Mouse (Mus musculus) frontal cortex, postnatal 14 days (tissue): ENCODE data around the gene Abca2.

Experiments used
- DNase-seq, 2 experiments: peaks; one replicate each; pipeline ENCODE4 v3.0.0; 2022; ENCODE audit warnings: low spot score in 2 of 2

The Abca2 gene

DNA sequence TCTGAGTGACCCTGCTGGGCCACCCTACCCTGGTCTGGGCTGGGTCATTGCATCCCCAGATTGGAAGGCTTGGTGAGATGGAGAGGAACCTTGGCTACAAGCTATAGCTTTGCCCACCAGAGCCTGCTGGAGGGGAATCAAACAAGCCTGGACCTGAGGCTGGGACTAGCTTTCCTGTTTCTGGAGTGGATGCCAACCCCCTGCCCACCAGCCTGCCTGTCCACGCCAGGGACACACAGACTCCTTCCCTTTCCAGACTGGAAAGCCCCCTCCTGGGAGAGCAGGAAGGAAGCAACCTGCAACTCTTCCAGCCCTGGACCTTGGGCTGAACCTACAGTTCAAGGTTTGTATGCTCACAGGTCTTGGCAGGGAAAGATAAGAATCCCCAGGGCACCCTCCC is 4.9 kb upstream of the Abca2 start:
- DNase-seq, result no peak

DNA sequence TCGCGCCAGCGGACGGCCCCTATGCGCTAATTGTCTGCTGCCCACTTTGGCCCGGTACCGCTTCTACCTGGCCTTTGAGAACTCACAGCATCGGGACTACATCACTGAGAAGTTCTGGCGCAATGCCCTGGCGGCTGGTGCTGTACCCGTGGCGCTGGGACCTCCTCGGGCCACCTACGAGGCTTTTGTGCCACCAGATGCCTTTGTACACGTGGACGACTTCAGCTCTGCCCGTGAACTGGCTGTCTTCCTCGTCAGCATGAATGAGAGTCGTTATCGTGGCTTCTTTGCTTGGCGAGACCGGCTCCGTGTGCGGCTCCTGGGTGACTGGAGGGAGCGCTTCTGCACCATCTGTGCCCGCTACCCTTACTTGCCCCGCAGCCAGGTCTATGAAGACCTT is 3.0 kb upstream of the Abca2 start:
- DNase-seq, result no peak

DNA sequence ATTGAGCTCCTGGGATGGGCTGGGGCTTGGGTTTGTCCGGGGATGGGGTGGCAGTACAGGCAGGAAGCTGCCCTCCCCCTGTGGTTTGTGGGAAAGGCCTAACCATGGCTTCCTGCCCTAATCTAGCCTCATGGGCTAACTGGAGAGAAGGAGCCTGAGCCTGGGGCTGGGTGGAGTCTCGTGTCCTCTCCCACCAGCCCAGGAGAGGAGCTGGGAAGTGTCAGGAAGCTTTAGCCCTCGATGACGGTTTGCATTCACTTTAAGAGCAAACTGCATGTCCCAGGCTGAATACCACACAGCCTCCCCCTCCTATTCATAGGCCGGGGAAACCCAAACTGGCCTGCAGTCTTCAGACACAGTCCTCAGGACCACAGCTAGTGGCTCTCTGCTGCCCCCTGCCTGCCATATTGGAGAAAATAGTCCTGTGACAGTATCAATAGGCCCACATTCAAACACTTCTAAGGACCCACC is 1.7 kb upstream of the Abca2 start:
- DNase-seq, result peak in 1 of 2 experiments; percentile 53

DNA sequence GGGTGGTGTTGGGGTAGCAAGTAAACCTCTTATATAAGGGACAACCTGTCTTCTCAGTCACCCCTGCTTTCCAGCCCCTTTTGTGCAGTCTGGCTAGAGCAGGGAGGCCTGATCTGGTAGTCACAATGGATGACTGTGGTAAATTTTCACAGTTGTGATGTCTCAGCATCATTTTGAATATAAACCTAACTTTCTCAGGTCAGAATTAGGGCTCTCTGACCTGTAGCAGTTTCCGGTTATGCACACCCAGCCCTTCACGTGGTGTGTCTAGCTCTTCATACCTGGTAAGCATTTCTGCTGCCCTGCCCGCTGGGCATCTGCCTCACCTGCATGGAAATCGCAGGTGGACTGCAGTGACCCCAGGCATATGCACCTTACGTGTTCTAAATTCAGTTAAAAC is 1.2 kb upstream of the Abca2 start:
- no peak for DNase-seq

DNA sequence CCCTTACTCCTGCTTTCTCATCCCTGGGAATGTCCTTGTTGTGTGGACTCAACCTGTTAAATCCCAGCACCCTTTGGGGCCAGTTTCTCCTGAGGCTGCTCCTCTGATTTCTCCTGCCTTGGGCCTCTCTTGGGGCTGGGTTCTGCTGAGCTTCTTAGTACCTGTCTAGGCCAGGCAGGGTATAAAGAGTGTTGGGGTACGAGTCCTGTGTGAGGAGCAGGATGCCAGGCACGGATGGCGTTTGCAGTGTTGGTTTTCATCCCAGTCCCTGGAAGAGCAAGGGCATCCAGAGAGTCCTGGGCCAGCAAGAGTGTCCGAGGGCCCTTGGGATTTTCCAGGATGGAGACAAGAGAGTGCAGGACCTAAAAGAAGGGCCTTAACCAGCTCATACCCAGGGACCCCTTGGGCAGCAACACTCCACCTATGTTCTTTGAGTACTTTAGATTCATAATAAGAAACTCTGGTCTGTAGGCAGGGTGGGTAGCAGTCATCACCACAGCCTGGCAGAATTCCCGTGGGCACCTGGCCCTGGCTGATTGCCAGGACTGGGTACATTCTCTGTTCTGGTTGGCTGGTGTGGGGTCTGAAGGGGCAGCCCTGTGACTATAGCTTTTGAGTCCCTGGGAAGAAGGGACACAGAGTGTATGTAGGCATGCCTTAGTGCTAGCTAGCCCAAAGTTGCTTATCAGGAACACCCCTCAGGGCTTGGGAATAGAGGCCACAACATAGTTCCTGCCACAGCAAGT is 1.1 kb downstream of the Abca2 start:
- DNase-seq, result peak in 1 of 2 experiments; percentile 30

DNA sequence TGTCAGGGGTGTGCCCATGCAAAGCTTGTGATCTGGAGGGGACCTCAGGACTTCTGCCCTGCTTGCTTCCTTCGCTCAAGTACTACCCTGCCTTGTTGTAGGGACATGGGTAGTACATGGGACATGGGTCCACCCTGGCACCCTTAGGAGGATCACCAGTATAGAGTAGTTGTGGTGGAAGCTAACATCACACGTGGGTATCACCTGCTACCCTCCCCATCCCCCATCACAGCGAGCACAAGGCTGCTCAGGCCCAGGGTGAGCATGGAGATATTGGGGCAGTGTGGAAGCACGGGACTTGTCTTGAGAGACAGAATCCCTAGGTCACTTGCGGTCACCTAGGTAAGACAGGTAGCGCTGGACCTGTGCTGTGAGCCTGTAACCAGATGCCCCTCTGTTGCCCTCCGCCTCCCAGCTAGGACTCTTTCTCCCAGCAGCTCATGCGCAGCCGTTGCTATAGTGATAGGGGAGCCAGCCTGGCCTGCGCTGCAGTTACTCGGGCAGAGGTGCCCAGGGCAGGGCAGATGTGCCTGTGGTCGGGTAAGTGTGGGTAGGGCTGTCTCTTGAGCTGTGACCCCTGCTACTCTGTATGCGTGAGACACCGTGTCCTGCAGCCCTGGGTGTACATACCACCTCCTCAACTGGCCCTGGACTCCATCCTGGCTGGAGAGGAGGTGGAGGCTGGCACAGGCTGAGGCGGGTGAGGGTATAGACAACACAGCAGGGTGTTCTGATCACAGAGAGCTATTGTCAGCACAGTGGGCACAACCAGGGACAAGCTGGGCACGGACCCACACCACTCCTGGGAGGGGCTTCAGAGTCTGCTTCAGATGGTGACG is 2.1 kb downstream of the Abca2 start:
- no peak for DNase-seq

DNA sequence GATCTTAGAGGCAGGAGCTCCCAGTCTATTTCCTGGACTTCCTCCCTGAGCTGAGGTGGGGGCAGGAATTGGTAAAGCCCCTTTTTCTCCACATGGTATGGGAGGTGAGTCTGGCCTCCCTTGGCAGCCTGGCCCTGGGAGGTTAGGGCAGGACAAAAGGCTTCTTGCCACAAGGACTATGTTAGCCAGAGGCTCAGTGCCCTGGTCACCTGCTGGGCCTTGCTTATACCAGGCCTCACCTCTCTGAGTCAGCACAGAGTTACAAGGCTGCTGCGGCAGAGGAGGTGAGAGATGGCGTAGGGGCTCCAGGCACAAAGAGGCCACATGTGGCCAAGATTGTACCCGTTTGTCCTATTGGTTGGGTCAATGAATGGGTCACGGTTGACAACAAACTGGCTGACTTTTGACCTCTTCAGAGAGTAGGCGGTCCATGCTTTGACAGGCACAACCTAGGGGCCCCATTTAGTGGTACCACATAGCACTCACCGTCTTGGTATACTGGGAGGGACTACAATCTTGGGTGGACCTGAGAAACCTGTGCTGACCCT is 2.9 kb downstream of the Abca2 start:
- DNase-seq, result no peak

DNA sequence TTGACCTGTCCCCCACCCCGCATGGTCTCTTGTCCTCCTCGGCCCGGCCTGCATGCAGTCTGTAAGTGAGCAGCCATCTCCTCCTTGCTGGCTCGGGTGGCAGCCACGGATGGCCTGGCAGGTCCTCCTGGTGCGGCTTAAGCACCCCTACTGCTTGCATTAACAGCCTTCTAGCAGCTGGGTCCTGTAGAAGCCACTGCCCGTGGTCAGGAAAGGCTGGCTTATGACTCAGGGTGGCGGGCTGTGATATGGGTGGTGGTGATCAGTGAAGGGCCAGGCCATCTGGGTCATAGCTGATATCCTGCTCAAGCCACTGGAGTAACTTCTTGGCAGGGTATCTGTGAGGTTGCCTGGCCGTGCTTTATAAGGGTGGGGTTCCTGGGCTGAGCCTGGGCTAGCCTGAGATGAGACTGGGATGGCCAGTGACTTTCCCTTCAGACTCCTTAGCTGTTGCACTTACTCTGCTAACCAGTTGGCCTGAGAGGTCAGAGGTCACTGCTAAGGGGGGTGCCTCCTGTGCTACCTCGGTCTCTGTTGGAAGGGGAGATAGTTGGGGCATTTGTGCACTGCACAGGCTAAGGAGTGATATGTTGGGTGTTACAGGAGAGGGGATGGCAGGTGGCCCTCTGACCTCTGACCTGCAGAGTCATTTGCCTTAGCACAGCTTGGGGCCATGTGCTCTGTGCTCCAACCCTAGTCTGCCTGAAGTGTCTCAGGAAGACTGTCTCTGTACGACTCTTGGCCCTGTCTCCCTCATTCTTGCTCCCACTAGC is 4.0 kb downstream of the Abca2 start:
- DNase-seq, result no peak

DNA sequence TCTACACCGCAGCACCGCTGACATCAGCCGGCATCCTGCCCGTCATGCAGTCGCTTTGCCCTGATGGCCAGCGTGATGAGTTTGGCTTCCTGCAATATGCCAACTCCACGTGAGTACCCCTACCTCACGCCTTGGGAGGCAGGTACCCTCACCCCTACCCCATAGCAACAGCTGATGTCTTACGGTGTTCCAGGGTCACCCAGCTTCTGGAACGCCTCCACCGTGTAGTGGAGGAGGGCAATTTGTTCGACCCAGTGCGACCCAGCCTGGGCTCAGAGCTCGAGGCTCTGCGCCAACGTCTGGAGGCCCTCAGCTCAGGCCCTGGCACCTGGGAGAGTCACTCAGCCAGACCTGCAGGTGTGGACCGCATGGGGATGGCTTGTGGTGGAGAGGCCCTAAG is 4.6 kb downstream of the Abca2 start:
- DNase-seq, result no peak

DNA sequence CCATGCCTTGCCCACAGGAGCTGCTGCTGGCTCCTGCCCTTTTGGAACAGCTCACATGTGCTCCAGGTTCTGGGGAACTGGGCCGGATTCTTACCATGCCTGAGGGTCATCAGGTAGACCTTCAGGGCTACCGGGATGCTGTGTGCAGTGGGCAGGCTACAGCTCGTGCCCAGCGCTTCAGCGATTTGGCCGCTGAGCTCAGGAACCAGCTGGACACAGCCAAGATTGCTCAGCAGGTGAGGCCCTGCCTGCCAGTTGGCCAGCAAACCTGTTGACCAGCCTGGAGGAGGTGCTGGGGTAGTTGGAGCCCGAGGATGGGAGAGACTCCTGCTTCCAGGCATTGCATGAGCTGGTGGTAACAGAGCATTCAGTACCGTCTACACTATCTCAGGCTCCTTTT is 5.8 kb downstream of the Abca2 start:
- DNase-seq, result no peak

DNA sequence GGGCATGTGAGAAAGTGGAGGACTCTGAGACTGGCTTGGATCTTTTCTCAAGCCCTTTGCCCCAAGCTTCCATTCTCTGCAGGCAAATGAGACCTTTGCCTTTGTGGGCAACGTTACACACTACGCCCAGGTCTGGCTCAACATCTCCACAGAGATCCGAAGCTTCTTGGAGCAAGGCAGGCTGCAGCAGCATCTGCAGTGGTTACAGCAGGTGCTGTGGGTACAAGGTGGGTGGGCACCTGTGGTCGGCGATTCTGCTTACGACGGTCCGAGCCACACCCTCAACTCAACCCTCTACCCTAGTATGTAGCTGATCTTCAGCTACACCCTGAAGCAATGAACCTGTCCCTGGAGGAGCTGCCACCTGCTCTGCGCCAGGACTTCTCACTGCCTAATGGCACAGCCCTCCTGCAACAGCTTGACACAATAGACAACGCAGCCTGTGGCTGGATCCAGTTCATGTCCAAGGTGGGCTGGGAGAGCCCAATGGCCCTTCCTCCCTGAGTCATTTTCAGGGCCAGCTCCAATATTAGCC is 7.8 kb downstream of the Abca2 start:
- DNase-seq, result no peak

DNA sequence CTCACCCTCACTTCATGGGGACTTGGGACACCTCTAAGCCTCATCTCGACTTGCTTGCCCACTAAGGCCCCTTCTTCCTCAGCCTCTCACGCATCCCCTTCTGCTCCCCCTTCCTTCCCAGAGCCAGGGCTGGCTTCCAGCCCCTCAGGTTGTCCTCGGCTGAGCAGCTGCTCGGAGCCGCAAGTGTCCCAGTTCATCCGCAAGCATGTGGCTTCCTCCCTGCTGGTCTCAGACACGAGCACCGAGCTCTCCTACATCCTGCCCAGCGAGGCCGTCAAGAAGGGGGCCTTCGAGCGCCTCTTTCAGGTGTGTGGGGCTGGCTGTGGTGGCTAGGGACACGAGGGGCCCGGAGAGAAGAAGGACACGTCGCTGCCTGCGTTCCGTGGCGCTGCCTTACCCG is 12.6 kb downstream of the Abca2 start:
- no peak for DNase-seq

DNA sequence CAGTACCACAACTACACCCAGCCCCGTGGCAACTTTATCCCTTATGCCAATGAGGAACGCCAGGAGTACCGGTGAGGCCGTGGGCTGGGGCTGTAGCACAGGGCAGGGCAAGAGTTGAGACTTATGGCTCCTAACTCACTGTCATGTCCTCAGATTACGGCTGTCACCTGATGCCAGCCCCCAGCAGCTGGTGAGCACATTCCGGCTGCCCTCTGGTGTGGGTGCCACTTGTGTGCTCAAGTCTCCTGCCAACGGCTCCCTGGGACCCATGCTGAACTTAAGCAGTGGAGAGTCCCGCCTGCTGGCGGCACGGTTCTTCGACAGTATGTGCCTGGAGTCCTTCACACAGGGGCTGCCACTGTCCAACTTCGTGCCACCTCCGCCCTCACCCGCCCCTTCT is 14.2 kb downstream of the Abca2 start:
- DNase-seq, result no peak

DNA sequence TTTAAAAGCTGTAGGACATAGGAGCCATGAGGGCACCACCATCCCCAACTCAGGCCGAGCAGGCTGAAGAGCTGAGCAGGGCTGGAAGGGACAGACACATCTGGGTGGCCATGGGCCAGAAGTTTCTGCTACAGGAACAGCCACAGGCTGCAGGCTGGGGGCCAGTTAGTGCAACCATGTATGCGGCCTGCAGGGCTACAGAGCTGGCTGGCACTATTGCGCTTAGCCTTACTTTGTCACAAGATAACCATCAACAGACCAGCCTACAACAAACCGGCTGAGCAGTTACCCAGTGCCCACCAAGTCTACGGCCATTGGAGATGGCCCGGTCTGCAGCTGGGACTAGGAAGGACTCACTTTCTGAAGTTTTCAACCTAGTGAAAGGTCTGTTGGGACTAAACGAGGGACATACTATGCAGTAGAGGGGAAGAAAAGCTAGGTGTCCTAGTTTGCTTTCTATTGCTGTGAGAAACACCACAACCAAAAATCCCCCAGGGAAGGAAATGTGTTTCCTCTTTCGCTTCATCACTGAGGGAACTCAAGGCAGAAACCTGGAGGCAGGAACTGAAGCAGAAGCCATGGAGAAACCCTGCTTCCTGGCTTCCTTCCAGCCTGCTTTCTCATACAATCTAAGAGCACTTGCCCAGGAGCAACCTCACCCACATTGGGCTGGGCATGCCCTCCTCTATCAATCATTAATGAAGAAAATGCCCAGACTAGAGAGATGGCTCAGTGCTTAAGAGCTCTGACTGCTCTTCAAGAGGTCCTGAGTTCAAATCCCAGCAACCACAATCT is 22.5 kb downstream of the Abca2 start:
- DNase-seq, result no peak

DNA sequence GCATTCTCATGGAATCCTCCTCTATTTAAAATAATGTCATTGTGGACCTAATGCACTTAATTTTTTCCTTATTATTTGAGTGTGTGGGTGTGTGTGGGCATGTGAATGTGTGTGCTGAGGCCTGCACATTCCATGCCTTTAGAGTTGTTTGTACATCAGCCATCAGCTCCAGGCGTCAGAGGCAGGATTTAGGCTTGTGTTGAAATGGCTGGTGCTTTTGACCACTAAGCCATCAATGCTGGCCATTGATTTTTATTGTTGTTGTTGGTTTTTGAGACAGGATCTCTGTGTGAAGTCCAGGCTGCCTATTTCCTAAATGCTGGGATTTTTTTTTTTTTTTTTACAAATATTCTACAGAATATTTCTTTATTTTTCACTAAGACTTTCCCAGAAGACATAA is 24.4 kb downstream of the Abca2 start:
- DNase-seq, result no peak

DNA sequence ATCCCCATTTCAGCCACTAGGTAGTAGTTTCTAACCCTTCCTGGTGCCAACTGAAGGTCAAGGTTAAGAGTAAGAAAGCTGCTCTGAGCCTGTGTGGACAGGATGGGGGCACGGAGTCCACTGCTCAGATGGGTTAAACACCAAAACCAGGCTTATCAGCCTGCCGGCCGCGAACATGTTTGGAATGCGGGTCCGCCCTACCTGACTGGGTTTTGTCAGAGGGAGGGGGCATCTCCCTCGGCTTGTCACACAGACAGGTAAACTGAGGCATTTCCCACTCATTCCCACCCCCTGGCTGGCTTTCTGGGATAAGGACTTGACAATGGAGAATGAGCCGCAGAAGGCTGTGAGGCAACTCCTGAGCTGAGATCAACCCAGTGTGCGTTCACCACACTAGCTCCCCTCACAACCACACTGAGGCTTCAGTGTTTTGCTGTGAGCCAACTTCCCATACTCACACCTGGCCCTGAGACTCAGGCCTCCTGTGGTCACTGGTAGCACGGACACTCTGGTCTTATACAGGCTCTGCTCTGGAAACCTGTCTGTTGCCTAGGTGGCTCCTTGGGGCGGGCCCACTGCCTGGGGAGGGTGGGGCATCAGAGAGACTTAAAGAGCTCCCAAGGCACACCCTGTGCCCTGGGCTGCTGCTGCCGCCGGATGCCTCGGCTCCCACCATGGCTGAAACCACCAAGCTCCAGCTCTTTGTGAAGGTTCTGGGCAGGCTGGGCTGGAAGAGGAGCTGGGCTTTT is 27.9 kb downstream of the Abca2 start, which contains the start of gene Clic3:
Clic3 (plus strand) TSS at position 634 of the 749 bp plus-strand sequence.
- DNase-seq, result no peak

DNA sequence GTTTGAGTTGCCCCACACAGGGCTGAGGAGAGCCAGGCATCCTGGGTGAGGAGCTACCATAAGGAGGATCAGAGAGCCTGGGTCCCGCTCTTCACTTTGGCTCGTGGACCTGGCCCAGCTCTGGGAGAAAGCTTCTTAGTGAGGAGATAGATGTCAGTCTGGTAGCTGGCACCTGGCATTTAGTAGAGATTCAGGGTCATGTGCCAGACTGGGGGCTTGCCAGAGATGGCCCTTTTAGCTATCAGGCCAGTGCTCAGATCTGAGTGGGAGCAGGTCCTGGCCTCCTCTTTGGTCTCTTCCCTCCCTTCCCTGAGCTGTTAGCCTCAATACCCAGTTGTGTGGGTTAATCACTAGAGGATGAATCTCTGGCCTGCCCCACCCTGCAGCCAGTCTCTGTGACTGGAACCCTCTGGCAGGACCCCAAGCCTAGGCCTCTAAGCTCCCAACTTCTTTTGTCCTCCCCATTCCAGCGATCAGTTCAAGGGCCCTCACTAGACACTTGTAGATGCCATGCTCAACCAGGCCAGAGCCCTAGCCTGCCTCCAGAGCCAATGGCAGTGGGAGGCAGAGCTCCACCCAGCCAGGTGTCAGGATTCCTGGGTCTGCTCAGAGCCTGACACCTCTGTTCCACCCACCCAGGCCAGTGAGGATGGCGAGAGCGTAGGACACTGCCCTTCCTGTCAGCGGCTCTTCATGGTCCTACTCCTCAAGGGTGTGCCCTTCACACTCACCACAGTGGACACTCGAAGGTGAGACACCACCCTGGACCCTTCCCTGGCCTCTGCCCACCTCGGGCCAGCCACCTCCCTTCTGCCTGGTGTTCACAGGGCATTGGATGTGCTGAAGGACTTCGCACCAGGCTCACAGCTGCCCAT is 28.8 kb downstream of the Abca2 start:
- no peak for DNase-seq

DNA sequence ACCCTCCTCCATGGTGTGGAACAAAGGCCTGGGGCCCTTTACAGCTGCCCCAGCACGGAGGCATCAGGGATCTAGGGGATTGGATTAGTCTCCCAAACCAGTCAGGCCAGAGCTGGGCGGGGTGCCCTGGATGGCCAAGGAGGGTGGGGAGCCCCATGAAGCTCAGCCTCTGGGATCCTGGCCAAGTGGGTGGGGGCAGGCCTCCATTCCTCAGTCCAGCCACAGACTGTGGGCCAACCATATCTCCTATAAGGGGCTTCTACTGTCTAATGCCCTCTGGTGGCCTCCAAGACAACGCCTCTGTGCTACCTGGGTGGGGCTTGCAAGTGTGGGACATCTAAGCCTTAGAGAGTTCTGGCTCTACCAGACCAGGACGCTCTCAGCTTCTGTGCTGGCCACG is 30.4 kb downstream of the Abca2 start:
- no peak for DNase-seq

DNA sequence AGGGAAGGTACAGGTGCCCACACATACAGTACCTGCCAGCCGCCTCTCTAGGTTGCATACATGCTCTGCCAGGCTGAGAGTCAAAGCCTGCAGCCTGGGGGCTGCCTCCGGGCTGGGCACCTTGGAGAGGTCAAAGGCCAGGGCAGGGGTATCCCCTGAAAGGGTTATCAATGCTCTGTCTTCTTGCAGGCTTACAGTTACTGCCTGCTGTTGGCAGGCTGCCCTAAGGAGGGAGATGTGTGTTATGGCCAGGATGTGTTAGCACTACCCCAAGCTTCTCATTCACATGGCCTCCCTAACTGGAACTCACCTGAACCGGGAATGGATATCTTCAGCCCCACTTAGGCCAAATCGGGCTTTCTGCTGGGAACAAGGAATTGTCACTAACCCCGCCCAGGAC is 31.6 kb downstream of the Abca2 start:
- DNase-seq, result no peak
